ENCODE assay signal across 8 mouse cellular contexts in genomic region chr19:24556585-24556966, GRCm38 (mm10). TPM values are rescaled to one million over a fixed set of nuclear protein-coding genes. Genes with fewer than 3 reads are reported as not detected.
DNase-seq lines count a peak whose midpoint lies in the region; ATAC-seq and TF ChIP-seq lines count a peak whose summit lies in the region.

No protein-coding gene starts in this region.

- intact Hi-C loops in heart, postnatal 10 days (cut with DNase I), result loop anchor here (2.0 to 5.0 kb wide), 2 partner anchors 48 to 254 kb away; no protein-coding TSS in a partner anchor

- H3K4me2 ChIP-seq in heart, embryonic 13.5 days, result peak overlapping the region; percentile 94
- peak overlapping the region; percentile 98 for H3K4me2 ChIP-seq in forebrain, embryonic 14.5 days (ENCODE audit: low read length)
- peak overlapping the region; percentile 98 for H3K4me2 ChIP-seq in liver, embryonic 15.5 days

- no peaks in the 10 kb centered on the region for H3K36me3 ChIP-seq in heart, embryonic 13.5 days
- H3K36me3 ChIP-seq in G1E (replicated peaks), result peaks cover 9% of the 10 kb centered on the region
- H3K36me3 ChIP-seq in forebrain, embryonic 14.5 days (ENCODE audit: control insufficient read depth, insufficient read depth, low read length), result no peaks in the 10 kb centered on the region
- no peaks in the 10 kb centered on the region for H3K36me3 ChIP-seq in liver, embryonic 15.5 days (replicated peaks)

- H3K27me3 ChIP-seq in heart, embryonic 13.5 days (replicated peaks), result no peaks in the 10 kb centered on the region
- no peaks in the 10 kb centered on the region for H3K27me3 ChIP-seq in G1E (ENCODE audit: insufficient read depth, low read length)
- peaks cover 13% of the 10 kb centered on the region for H3K27me3 ChIP-seq in forebrain, embryonic 14.5 days (replicated peaks; ENCODE audit: control insufficient read depth, insufficient read depth, low read length)
- H3K27me3 ChIP-seq in liver, embryonic 15.5 days, result peaks cover 32% of the 10 kb centered on the region

- no peak for DNase-seq in heart, postnatal 10 days
- DNase-seq in G1E (ENCODE audit: low spot score), result no peak
- DNase-seq in forebrain, embryonic 14.5 days (ENCODE audit: low spot score), result no peak
- DNase-seq in spleen, postnatal 14 days (ENCODE audit: low spot score in 2 of 2), result no peak
- DNase-seq in layer of hippocampus, adult 9-11 months, result no peak

- peak overlapping the region; percentile 86 for H3K27ac ChIP-seq in heart, embryonic 13.5 days (replicated peaks)
- H3K27ac ChIP-seq in forebrain, embryonic 14.5 days (ENCODE audit: low read depth, low read length), result no peak overlapping the region; the same call in 1 of the 2 replicates
- peak overlapping the region; percentile 93 for H3K27ac ChIP-seq in liver, embryonic 15.5 days (replicated peaks)

- no peak for ATAC-seq in heart, embryonic 13.5 days (ENCODE audit: extremely low read depth, insufficient number of reproducible peaks, low FRiP score, low TSS enrichment)
- no peak for ATAC-seq in G1E (ENCODE audit: extremely low read depth, insufficient number of reproducible peaks, low FRiP score, poor library complexity, severe bottlenecking)
- ATAC-seq in forebrain, embryonic 14.5 days, result no peak; the same call in 1 of the 2 replicates
- ATAC-seq in liver, embryonic 15.5 days (ENCODE audit: insufficient read depth), result no peak
- ATAC-seq in frontal cortex, adult (ENCODE audit: low TSS enrichment), result no peak

- peak overlapping the region; percentile 88 for H3K4me3 ChIP-seq in heart, embryonic 13.5 days
- H3K4me3 ChIP-seq in G1E (ENCODE audit: low read depth, low read length), result peak overlapping the region; percentile 99
- H3K4me3 ChIP-seq in forebrain, embryonic 14.5 days (ENCODE audit: low read depth, low read length), result peak overlapping the region; percentile 73
- H3K4me3 ChIP-seq in liver, embryonic 15.5 days (replicated peaks), result peak overlapping the region; percentile 92

- H3K4me1 ChIP-seq in heart, embryonic 13.5 days, result peaks cover 49% of the 10 kb centered on the region
- H3K4me1 ChIP-seq in G1E (ENCODE audit: insufficient read depth, low read depth, low read length), result peaks cover 52% of the 10 kb centered on the region
- H3K4me1 ChIP-seq in forebrain, embryonic 14.5 days (ENCODE audit: control insufficient read depth, insufficient read depth, low read length), result peaks cover 5% of the 10 kb centered on the region
- H3K4me1 ChIP-seq in liver, embryonic 15.5 days (replicated peaks), result peaks cover 35% of the 10 kb centered on the region

- no peaks in the 10 kb centered on the region for H3K9me3 ChIP-seq in heart, embryonic 13.5 days
- peaks cover 4% of the 10 kb centered on the region; the same call in 1 of the 2 replicates for H3K9me3 ChIP-seq in G1E (replicated peaks)
- no peaks in the 10 kb centered on the region for H3K9me3 ChIP-seq in forebrain, embryonic 14.5 days (replicated peaks; ENCODE audit: control insufficient read depth, low read length)
- H3K9me3 ChIP-seq in liver, embryonic 15.5 days (replicated peaks), result no peaks in the 10 kb centered on the region

- 1% methylated on average over 12 of the region's 12 CpGs for WGBS in heart, embryonic 13.5 days
- 2% methylated on average over 12 of the region's 12 CpGs for WGBS in forebrain, embryonic 14.5 days
- WGBS in liver, embryonic 15.5 days (ENCODE audit: insufficient replicate concordance), result under 1% methylated on average over 12 of the region's 12 CpGs

- peak overlapping the region; percentile 93 for H3K9ac ChIP-seq in heart, embryonic 13.5 days
- peak overlapping the region; percentile 82 for H3K9ac ChIP-seq in forebrain, embryonic 14.5 days (ENCODE audit: low read length)
- peak overlapping the region; percentile 93 for H3K9ac ChIP-seq in liver, embryonic 15.5 days

- no peak for TF ChIP-seq CTCF in G1E (IDR thresholded peaks at IDR 0.05; ENCODE audit: low read depth, low read length)

RNA-seq across cellular contexts. Expression of gene Pip5k1b, which starts 0.9 kb away (rescaled TPM):
- polyA plus RNA-seq in heart, embryonic 13.5 days (2015; fragmentation: Nextera tagmentation; extraction: Ambion mirVana), result 6.8 and 7.0 TPM in 2 replicates
- total RNA-seq in heart, postnatal 10 days (2021), result 10 to 100 TPM; 25.3 to 27.0 TPM
- 66.4 and 69.3 TPM in 2 replicates for total RNA-seq in G1E (2014; fragmentation: Nextera tagmentation)
- total RNA-seq in G1E (2017), result 20.4 and 23.6 TPM in 2 replicates
- 11.1 and 12.7 TPM in 2 replicates for polyA plus RNA-seq in G1E (2012)
- polyA plus RNA-seq in forebrain, embryonic 14.5 days (2014; fragmentation: Nextera tagmentation; extraction: Ambion mirVana), result 1.8 and 2.1 TPM in 2 replicates
- polyA plus RNA-seq in liver, embryonic 15.5 days (2015; fragmentation: Nextera tagmentation; extraction: Ambion mirVana), result 8.5 and 9.5 TPM in 2 replicates
